Mouse (Mus musculus) frontal cortex, adult 2 months (tissue): ENCODE data around the gene Retreg1. TPM values are rescaled to one million over a fixed set of nuclear protein-coding genes. Genes with fewer than 3 reads are reported as not detected.

Source experiments
- DNase-seq, 2 experiments: peaks; one replicate each; pipeline ENCODE4 v3.0.0; 2022; ENCODE audit warnings: low spot score in 1 of 2; ENCODE audit errors: extremely low spot score in 1 of 2
- polyA plus RNA-seq: library from polyadenylated mRNA; depleted of rRNA; stranded (reverse); fragments of >200 nt; gene quantifications from 2 replicates; pipeline ENCODE4 v1.2.3, GENCODE M21; 2012

Retreg1 gene
- polyA plus RNA-seq, 1 experiment: 24.5 TPM

DNA sequence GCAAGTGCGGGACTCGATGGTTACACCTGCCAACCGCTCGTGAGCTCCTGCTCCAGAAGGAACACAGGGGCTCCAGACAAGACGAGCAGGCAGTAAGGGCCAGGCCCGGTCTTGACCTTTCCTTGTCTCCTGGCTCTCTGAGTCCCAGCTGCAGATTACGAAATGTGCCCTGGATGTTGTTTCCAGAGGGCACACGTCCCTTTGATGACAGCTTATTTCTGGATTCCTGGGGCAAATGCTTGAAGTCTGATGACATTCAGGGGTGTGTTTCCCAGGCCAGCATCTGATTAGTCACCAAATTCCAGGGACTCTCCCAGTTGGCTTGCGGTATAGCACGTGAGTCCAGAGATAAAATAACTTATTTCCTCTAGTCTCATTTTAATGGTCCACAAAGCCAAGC, 72.0 kb downstream of the Retreg1 start:
- no peak for DNase-seq

DNA sequence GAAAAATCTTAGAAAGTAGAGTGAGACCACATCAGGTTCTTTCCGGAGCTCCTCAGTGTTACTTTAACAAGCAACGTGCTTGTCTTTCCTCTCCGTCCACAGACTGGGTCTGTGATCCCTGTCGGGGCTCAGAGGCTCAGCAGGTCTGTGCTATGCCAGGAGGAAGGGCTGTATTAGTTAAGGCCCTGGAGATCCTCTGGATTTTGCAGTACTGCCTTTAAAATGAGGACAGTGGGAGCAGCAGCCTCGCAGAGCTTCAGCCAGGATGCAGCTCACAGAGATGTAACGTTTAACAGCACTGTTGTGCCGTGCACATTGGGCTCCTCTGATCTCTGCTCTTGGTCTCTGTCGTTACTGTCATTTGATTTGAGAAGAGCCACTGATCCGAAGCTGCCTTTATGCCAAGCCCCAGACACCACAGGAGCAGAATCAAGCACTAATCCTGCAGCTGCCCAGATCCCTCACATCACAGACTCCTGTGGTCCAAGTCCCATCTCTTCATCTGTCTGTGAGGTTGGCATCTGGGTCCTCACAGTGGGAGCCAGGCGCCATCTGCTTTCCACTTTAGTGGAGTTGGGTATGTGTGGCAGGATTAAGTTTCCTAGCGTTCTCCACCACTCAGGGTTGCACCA, 72.7 kb downstream of the Retreg1 start:
- DNase-seq: no peak

DNA sequence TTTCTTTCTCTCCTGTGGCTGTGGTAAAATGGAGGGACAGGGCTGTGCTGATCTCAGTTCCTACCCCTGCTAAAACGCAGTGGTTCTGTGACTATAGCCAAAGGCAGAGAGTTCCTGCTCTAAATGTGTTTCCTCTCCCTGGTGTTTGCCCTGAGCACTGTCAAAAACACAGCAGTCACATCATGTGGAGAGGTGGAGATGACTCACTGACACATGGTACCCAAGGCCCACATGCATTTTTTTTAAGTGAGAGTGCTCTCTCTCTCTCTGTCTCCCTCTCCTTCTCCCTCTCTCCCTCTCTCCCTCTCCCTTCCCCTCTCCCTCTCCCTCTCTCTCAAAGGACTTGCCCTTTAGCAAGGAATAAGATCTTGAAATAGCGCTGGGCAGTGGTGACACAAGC, 73.3 kb downstream of the Retreg1 start:
- no peak for DNase-seq

DNA sequence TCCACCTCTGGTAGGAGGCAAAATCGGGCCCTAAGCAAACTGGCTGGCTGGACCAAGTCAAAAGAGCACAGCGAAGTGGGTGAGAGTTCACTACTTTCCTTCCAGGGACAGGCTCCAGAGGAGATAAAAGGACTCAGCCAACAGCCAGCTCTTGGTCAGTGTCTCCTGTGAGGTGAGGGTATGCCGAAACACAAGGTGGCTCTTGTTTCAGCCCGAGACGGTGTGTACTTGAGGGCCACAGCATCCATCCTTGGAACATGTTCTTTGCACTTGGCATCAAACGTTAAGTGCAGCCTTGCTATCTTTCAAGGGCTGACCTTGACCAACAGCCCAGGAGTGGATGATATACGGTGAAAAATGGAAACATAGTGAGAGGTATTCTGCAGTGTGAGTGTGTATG, 75.7 kb downstream of the Retreg1 start:
- no peak for DNase-seq

GRCm38 (mm10) chr15:25919995-25920394, 77.0 kb downstream of the Retreg1 start:
- no peak for DNase-seq

DNA sequence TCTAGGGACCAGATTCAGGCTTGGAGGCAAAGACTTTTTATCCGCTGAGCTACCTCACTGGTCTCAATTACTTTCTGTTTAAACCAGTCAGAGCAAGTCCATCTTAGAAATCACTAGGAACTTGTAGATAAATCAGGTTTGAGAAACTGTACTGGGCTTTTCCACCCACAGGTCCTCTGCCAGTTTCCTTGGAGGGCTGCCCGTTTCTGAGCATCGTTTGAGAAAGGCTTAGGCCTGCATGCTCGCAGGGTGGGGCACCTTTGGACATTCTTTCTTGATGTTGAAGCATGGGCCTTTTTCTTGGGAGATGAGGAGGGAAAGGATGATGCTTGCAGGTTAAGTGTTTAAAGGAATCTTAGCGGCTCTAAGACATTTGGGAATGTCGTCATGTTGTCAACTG, 77.9 kb downstream of the Retreg1 start:
- DNase-seq: no peak

- DNase-seq: no peak
Observed at GRCm38 (mm10) chr15:25922007-25922406, 79.0 kb downstream of the Retreg1 start.

- no peak for DNase-seq
Observed at GRCm38 (mm10) chr15:25923916-25924315, 80.9 kb downstream of the Retreg1 start.

- peak; percentile 70 to 74 for DNase-seq
Observed at GRCm38 (mm10) chr15:25926171-25926570, 83.2 kb downstream of the Retreg1 start.

DNA sequence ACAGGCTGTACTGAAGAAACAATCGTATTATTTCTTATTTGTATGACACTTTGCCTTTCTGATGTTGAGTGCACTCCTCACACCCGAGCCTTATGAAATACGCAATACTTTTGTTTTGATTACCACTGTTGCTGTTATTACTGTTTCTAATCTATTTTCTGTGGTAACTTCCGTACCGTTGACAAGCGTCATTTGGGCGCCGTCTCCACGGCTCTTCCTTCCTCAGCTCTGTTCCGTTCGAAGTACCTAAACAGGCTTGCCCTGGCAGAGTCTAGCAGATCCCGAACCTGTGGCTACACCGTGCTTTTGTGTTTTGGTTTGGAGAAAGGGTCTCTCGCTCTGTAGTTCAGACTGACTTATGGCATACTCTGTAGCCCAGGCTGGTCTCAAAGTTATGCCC, 84.1 kb downstream of the Retreg1 start:
- DNase-seq: no peak

DNA sequence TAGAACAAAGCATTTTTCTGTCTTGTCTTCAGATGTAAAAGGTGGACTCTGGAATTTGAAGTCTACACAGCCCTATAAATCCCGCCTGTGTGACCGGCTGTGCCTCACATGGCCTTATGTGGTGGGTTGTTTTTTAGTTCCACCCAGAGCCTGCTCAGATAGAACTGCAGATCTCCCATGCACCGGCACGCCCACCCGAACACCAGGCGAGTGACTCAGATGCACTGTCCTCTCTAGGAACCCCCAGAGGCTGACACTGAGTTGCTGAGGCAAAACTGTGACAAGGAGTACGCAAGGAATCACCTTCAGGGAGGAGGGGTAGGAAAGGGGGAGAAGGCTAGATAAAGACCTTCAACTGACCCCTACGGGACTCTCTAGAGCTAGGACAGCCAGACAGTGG, 85.0 kb downstream of the Retreg1 start:
- DNase-seq: no peak

GRCm38 (mm10) chr15:25928831-25929230, 85.9 kb downstream of the Retreg1 start:
- no peak for DNase-seq

DNA sequence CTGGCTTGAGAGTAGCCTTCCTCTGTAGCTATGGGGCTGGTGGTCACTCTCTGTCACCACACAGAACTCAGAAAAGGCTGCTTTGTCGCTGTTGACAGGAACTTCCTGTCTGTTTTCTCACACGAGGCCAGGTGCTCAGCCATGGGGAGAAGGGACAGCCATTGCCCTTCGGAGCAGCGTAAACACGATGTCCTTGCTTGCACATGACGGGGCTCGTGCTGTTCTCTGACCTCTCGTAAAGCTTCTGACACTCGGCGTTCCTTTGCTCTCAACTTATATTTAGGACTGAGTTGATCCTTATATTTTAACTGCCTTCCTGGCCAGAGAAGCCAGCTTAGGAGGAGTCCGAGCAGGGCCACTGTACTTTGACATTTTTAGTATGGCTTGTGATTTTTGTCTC, 86.5 kb downstream of the Retreg1 start:
- DNase-seq: no peak

- peak in 1 of 2 experiments; percentile 59 for DNase-seq
Observed at GRCm38 (mm10) chr15:25929936-25930335, 87.0 kb downstream of the Retreg1 start.

DNA sequence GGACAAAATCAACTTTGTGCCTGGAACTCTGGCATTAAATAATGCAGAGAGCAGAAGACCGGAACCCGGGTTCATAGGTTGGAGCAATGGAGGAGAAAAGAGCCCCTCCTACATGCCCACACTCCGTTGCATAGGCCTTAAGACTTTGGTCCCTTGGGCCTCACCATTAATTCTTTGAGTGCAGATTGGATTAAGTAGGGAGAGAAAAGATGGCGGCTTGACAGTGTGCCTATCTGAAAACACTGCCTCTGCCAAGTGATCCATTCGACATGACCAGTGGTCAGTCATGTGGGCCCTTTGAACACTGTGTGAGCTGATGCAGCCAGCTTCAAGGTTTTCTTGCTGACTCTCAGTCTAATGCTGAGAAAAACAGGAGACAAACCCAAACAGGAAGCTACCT, 87.7 kb downstream of the Retreg1 start:
- no peak for DNase-seq

GRCm38 (mm10) chr15:25932497-25932896, 89.5 kb downstream of the Retreg1 start:
- DNase-seq: no peak

DNA sequence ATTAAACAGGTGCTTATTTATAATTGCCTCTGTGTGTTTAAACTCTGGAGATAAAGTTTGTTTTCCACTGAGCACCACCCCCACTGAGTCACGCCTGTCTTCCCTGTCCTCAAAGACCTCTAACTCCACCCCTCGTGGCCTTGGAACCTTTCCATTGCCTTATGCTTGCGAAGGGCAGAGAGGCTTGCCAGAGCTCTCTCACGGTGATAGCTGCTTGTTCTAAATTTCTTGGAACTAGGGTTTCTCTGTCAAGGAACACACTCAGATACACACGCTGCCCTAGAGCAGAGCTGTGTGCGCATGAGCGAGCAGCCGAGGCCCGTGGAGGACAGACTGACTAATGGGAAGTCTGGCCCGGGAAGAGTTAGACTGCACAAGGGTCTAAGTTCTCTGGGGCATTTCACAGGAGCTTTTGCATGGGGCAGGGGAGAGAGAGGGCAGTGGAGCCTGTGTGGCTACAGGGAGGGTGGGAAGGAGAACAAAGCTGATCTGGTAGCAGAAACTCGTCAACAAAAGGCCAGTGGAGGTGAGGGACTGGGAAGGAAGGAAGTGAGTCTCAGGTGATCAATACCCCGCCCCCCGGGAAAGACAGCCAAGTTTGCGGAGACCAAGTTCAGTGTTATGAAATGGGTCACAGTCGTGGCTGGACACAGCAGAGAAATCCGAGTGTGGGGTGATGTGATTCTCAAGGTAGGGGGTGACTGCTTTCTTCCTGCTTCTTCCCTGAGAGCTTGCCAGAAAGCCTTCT, 90.1 kb downstream of the Retreg1 start:
- no peak for DNase-seq

DNA sequence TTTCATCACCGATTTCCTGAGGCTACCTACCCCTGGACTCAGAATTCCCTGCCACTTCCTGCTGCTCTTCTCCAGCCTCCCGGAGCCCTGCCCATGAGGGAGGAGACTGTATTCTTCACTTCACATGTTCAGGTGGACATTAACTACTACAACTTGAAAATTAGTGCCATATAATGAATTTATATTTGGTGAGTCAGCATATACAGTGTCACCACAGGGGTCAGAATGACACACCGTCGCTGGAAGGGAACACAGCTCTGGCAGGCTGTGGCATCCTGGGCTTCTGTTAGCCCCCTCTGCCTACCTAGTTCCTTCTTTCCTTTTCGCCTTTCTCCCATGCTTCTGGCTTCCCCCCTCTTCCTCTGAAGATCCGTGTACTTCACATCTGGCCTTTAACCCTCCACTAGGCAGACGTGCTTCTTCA, 90.7 kb downstream of the Retreg1 start:
- DNase-seq: no peak

GRCm38 (mm10) chr15:25934411-25934810, 91.4 kb downstream of the Retreg1 start:
- no peak for DNase-seq

GRCm38 (mm10) chr15:25938496-25938895, 95.5 kb downstream of the Retreg1 start:
- no peak for DNase-seq

- no peak for DNase-seq
Observed at GRCm38 (mm10) chr15:25940397-25941377, 97.7 kb downstream of the Retreg1 start.
